Mouse (Mus musculus) limb, embryonic 14.5 days (tissue): ENCODE measurements around the gene Tgm1. TPM values are rescaled to one million over a fixed set of nuclear protein-coding genes. Genes with fewer than 3 reads are reported as not detected.
A peak's percentile ranks its signal among the peaks of the same experiment; 100 is the strongest.

ENCODE experiments used
- ATAC-seq: fragments of 200-750 bp; cut with Nextera tagmentation; 2 replicates; pipeline ENCODE4 v1.8.0; 2017; ENCODE audit warnings: low read depth, moderate number of reproducible peaks, moderate TSS enrichment; ENCODE audit not compliant: low FRiP score
- DNase-seq: peaks from one replicate; pipeline ENCODE4 v3.0.0-alpha.2; 2015; ENCODE audit warnings: low spot score
- H3K27ac ChIP-seq: fragments of 300-500 bp; sonication (generic); replicated peaks from 2 replicates; pipeline ENCODE4 v1.5.1; 2014; ENCODE audit warnings: low read depth, mild to moderate bottlenecking, low read length, moderate library complexity, mixed read lengths
- H3K27me3 ChIP-seq: fragments of 300-500 bp; sonication (generic); 2 replicates; pipeline ENCODE4 v1.6.1; 2014; ENCODE audit warnings: low read length, mixed read lengths; ENCODE audit not compliant: control insufficient read depth, insufficient read depth
- H3K36me3 ChIP-seq: fragments of 300-500 bp; sonication (generic); 2 replicates; pipeline ENCODE4 v1.6.1; 2014; ENCODE audit warnings: mild to moderate bottlenecking, low read length, moderate library complexity, mixed read lengths; ENCODE audit not compliant: control insufficient read depth, insufficient read depth
- H3K4me1 ChIP-seq: fragments of 300-500 bp; sonication (generic); 2 replicates; pipeline ENCODE4 v1.6.1; 2014; ENCODE audit warnings: antibody characterized with exemption, low read length, mixed read lengths; ENCODE audit not compliant: control insufficient read depth, insufficient read depth
- H3K4me2 ChIP-seq: fragments of 300-500 bp; sonication (generic); replicated peaks from 2 replicates; pipeline ENCODE4 v1.6.1; 2014; ENCODE audit warnings: low read depth, mild to moderate bottlenecking, low read length, moderate library complexity; ENCODE audit not compliant: severe bottlenecking
- H3K4me3 ChIP-seq: fragments of 300-500 bp; sonication (generic); replicated peaks from 2 replicates; pipeline ENCODE4 v1.5.1; 2014; ENCODE audit warnings: low read length
- H3K9ac ChIP-seq: fragments of 300-500 bp; sonication (generic); 2 replicates; pipeline ENCODE4 v1.6.1; 2014; ENCODE audit warnings: mild to moderate bottlenecking, low read depth, low read length, moderate library complexity; ENCODE audit not compliant: severe bottlenecking
- H3K9me3 ChIP-seq: fragments of 300-500 bp; sonication (generic); 2 replicates; pipeline ENCODE4 v1.6.1; 2016; ENCODE audit warnings: low read length; ENCODE audit not compliant: control insufficient read depth
- POLR2A ChIP-seq: fragments of 200-500 bp; IDR thresholded peaks from 2 replicates; pipeline ENCODE4 v1.8.0; 2012; ENCODE audit warnings: inconsistent platforms, mild to moderate bottlenecking, moderate library complexity, borderline replicate concordance; ENCODE audit not compliant: insufficient read depth, insufficient read length; ENCODE audit errors: extremely low read depth
- WGBS: fragments of 180-500 bp; shearing (Covaris S2); extraction: QIAGEN DNeasy Blood & Tissue Kit; methylation state at CpG from one replicate; pipeline ENCODE4 v1.1.7; 2014; 5-methylcytosine and 5-hydroxymethylcytosine counted together
- polyA plus RNA-seq, 2 experiments: library from polyadenylated mRNA; depleted of rRNA in 1 of 2; stranded (reverse) in 1 of 2; unstranded in 1 of 2; fragments of >200 nt; fragmentation: Nextera tagmentation in 1 of 2; extraction: Ambion mirVana in 1 of 2; gene quantifications; 2 replicates each; pipeline versions ENCODE4 v1.2.1 to v1.2.3; 2012 to 2014

Tgm1 gene
- polyA plus RNA-seq, 2 experiments = 17.7 to 21.2 TPM

DNA sequence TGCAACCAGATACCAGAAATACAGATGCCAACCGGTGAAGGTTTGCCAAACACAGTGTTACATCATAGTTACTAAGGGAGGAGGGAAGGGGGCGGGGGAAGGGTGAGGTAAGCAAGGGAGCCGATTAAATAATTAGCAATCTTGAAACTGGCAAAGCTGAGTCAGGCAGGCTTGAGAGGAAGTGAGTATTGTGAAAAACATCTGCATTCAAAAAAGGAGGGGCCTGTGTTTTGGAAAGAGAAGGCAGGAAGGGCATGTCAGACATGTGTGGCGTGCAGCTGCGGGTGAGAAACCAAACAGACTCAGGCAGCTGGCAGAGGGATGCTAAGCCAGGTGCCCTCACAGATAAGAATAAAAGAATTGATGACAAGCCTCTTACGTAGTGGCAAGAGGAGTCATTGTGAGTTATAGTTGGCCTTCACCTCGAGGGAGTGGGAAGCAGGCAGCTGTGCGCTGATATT lies 10.7 kb upstream of the Tgm1 start:
- ATAC-seq (no peak), DNase-seq (no peak)
- 65% methylated on average over 8 of the region's 8 CpGs for WGBS
- Histone ChIP-seq H3K27me3 (no peaks in the 10 kb centered on the region), H3K4me3 (no peak overlapping the region), H3K9me3 (no peaks in the 10 kb centered on the region), H3K4me2 (no peak overlapping the region), H3K36me3 (no peaks in the 10 kb centered on the region), H3K9ac (no peak overlapping the region), H3K27ac (no peak overlapping the region), H3K4me1 (0 out of 2 replicates have a peak, but pooled peaks cover 2% of the 10 kb centered on the region)
- TF ChIP-seq POLR2A = no peak

DNA sequence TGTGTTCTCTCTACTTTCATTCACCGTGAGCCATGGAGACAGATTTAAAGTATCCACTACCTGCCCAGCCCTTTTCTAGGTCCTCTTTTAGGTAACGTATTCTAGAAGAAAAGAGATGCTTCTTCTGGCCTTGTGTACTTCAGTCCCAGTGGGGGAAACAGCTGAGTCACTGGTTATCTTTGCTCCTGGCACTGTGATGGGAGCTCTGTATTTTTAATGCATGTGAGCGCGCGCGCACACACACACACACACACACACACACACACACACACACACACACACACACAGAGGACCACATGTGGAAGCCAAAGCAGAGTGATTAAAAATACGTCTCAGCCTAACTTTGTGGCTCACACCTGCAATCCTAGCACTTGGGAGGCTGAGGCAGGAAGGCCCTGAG lies 9.7 kb upstream of the Tgm1 start:
- WGBS = 87% methylated on average over 7 of the region's 7 CpGs
- no peaks in the 10 kb centered on the region for H3K9me3 ChIP-seq
- DNase-seq = no peak
- no peak overlapping the region for H3K27ac ChIP-seq
- H3K4me2 ChIP-seq = no peak overlapping the region
- H3K27me3 ChIP-seq = no peaks in the 10 kb centered on the region
- 0 out of 2 replicates have a peak, but pooled peaks cover 2% of the 10 kb centered on the region for H3K4me1 ChIP-seq
- no peak overlapping the region for H3K9ac ChIP-seq
- H3K36me3 ChIP-seq = peaks cover 8% of the 10 kb centered on the region
- no peak for ATAC-seq
- TF ChIP-seq POLR2A = no peak
- H3K4me3 ChIP-seq = no peak overlapping the region

DNA sequence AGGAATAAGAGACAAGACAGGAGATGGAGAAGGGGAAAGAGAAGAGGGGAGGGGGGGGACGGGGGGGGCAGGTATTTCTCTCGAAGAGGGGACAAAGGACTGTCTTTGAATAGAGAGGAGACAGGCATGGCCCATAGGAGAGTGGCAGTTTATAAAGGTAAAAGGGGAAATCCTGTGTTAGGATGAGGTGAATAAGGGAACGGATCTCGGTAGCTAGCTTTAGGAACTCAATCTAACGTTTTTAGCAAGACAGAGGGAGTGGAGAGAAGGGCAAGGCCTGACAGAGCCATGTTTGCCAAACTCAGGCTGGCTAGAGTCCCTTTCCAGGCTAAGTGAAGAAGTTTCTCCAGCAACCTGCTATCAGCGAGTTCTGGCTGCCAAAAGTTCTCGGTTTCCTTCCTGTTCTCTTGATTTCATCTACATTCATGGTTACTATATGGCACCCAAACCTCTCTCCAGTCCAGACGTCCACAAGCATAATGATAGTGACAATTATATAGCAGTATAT lies 8.8 kb upstream of the Tgm1 start:
- peak overlapping the region; percentile 74; the same call in 1 of the 2 replicates for H3K9ac ChIP-seq
- 52% methylated on average over 8 of the region's 8 CpGs for WGBS
- peak overlapping the region; percentile 68 for H3K4me2 ChIP-seq
- H3K36me3 ChIP-seq = peaks cover 16% of the 10 kb centered on the region
- DNase-seq (no peak), ATAC-seq (no peak)
- no peaks in the 10 kb centered on the region for H3K27me3 ChIP-seq
- 0 out of 2 replicates have a peak overlapping the region, but pooled peaks have one; percentile 11 for H3K27ac ChIP-seq
- peak overlapping the region; percentile 76 for H3K4me3 ChIP-seq
- no peak for TF ChIP-seq POLR2A
- H3K4me1 ChIP-seq = 0 out of 2 replicates have a peak, but pooled peaks cover 2% of the 10 kb centered on the region
- H3K9me3 ChIP-seq = no peaks in the 10 kb centered on the region

DNA sequence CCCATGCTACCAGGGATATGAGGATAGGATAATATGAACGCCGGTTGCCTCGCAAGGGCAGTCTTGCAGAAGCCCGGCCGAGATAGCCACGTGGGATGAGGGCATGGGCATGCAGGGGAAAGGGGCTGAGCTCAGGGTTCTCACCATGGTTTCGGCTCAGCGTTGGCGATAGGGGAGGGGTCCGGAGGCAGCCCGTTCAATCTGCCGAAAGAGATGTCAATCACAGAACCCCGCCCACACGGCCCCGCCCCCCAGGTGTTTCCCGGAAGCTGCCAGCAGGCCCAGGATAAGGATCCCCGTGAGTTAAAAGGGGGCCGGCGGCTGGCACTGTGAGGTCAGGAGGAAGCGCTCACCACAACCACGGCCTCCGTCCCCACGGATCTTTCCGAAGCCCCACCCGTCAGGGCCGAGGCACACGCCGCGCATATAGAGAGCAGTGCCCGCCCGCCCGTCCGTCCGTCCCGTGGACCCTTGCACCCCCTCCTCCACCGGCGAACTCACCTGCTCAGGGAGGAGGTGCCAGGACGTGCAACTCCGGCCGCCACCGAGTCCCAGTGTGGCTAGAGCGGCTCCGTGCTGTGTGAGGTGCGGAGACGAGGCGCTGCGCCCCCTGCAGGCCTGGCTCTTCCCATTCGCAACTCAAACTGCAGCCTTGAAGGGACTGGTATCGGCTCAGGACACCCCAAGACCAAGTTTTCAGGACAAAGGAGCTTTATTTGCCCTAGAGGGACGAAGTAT lies 8.1 kb upstream of the Tgm1 start, which contains the start of gene Rabggta:
Rabggta (minus strand) TSS at position 564 of the 738 bp plus-strand sequence.
- Histone ChIP-seq H3K9me3 (no peaks in the 10 kb centered on the region), H3K36me3 (peaks cover 22% of the 10 kb centered on the region), H3K4me3 (peak within 1 kb of the TSS; percentile 76), H3K27me3 (no peaks in the 10 kb centered on the region), H3K4me2 (peak within 1 kb of the TSS; percentile 68), H3K27ac (0 out of 2 replicates have a peak within 1 kb of the TSS, but pooled peaks have one; percentile 44), H3K9ac (peak within 1 kb of the TSS; percentile 74), H3K4me1 (0 out of 2 replicates have a peak, but pooled peaks cover 2% of the 10 kb centered on the region)
- 1% methylated on average over 41 of the region's 50 CpGs for WGBS
- no peak for TF ChIP-seq POLR2A
- peak; percentile 96 for ATAC-seq
- DNase-seq = peak; percentile 93

DNA sequence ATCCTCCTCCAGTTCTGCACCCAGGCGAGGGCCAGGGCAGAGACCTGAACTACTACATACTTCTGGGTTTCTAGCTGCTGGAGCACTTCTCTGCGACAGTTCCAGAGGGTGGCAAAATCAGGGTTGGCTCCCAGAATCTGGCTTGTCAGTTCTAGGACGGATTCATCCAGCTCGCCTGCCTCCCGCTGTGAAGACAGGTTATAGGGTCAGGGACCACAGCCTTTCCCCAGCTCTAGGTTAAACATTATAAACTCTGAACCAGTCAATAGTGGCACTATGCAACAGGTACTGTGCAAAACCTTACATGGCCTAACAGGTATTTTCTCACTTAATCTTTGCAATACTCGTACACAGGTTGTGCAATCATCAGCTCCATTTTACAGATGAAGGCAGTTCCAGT lies 7.3 kb upstream of the Tgm1 start:
- WGBS = 81% methylated on average over 6 of the region's 6 CpGs
- no peak for TF ChIP-seq POLR2A
- Histone ChIP-seq H3K4me3 (peak overlapping the region; percentile 76), H3K9ac (no peak overlapping the region), H3K9me3 (no peaks in the 10 kb centered on the region), H3K27me3 (no peaks in the 10 kb centered on the region), H3K4me2 (peak overlapping the region; percentile 68), H3K36me3 (peaks cover 30% of the 10 kb centered on the region), H3K4me1 (0 out of 2 replicates have a peak, but pooled peaks cover 2% of the 10 kb centered on the region), H3K27ac (no peak overlapping the region)
- DNase-seq (no peak), ATAC-seq (no peak)
